Mouse (Mus musculus) lung, postnatal 0 days (tissue): ENCODE measurements around the gene Nemf. TPM values are rescaled to one million over a fixed set of nuclear protein-coding genes. Genes with fewer than 3 reads are reported as not detected.
"Not testable (repeated sequence)": the region's sequence is repeated elsewhere in the genome, so short reads cannot be mapped to it uniquely, and the experiment has no call there.

ENCODE experiments used
- ATAC-seq: fragments of 200-750 bp; cut with Nextera tagmentation; 2 replicates; pipeline ENCODE4 v1.8.0; 2017; ENCODE audit warnings: moderate library complexity
- DNase-seq: peaks from one replicate; pipeline ENCODE4 v3.0.0-alpha.2; 2016; ENCODE audit warnings: low spot score
- H3K27ac ChIP-seq: fragments of 300-500 bp; sonication (generic); 2 replicates; pipeline ENCODE4 v1.5.1; 2014; ENCODE audit warnings: antibody characterized with exemption, mild to moderate bottlenecking, low read length, mixed read lengths
- H3K27me3 ChIP-seq: fragments of 300-500 bp; sonication (generic); replicated peaks from 2 replicates; pipeline ENCODE4 v1.6.1; 2014; ENCODE audit warnings: low read length, mixed read lengths; ENCODE audit not compliant: insufficient read depth
- H3K36me3 ChIP-seq: fragments of 300-500 bp; sonication (generic); 2 replicates; pipeline ENCODE4 v1.6.1; 2014; ENCODE audit warnings: low read length, mixed read lengths; ENCODE audit not compliant: insufficient read depth
- H3K4me1 ChIP-seq: fragments of 300-500 bp; sonication (generic); 2 replicates; pipeline ENCODE4 v1.6.1; 2014; ENCODE audit warnings: antibody characterized with exemption, low read depth, low read length, mixed read lengths; ENCODE audit not compliant: insufficient read depth
- H3K4me2 ChIP-seq: fragments of 300-500 bp; sonication (generic); replicated peaks from 2 replicates; pipeline ENCODE4 v1.6.1; 2014; ENCODE audit warnings: low read depth, mild to moderate bottlenecking, low read length, moderate library complexity, mixed read lengths
- H3K4me3 ChIP-seq: fragments of 300-500 bp; sonication (generic); 2 replicates; pipeline ENCODE4 v1.5.1; 2014; ENCODE audit warnings: low read depth, low read length
- H3K9ac ChIP-seq: fragments of 300-500 bp; sonication (generic); replicated peaks from 2 replicates; pipeline ENCODE4 v1.6.1; 2014; ENCODE audit warnings: low read depth, mild to moderate bottlenecking
- H3K9me3 ChIP-seq: fragments of 300-500 bp; sonication (generic); 2 replicates; pipeline ENCODE4 v1.6.1; 2016; ENCODE audit warnings: low read length, mixed read lengths
- CTCF ChIP-seq: IDR thresholded peaks from 2 replicates; pipeline ENCODE4 v1.5.1; 2016; ENCODE audit warnings: antibody characterized with exemption, mild to moderate bottlenecking
- EP300 ChIP-seq: IDR thresholded peaks from 2 replicates; pipeline ENCODE4 v1.6.1; 2016; ENCODE audit warnings: antibody characterized with exemption, mild to moderate bottlenecking, control low read depth
- WGBS: fragments of 180-500 bp; shearing (Covaris S2); extraction: QIAGEN DNeasy Blood & Tissue Kit; methylation state at CpG from one replicate; pipeline ENCODE4 v1.1.7; 2014; 5-methylcytosine and 5-hydroxymethylcytosine counted together
- polyA plus RNA-seq: library from polyadenylated mRNA; unstranded; fragments of >200 nt; fragmentation: Nextera tagmentation; extraction: Ambion mirVana; gene quantifications from 2 replicates; pipeline ENCODE4 v1.2.1, GENCODE M21; 2015

The Nemf gene
- polyA plus RNA-seq, 1 experiment from 2014 or later, result 65.5 TPM

DNA sequence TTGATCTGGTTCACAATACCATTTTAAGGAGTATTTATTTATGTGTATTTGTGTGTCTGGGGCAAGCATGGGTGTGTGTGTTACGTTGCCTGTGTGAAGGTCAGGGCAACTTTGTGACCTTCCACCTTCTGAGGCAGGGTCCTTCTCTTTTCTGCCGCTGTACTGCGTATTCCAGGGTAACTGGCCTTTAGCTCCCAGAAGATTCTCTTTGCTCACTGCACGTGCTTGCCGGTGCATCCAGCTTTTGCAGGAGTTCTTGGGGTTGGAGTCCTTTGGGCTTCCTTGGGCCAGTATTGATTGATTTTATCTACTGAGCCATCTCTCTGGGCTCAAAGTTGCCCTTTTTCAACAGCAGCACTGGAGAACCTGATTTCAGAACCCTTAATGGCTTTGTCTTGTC, 27.6 kb upstream of the Nemf start:
- 77% methylated on average over 5 of the region's 5 CpGs for WGBS
- no peak overlapping the region for H3K4me2 ChIP-seq
- H3K36me3 ChIP-seq, result no peaks in the 10 kb centered on the region
- no peak overlapping the region for H3K9ac ChIP-seq
- no peak for DNase-seq
- H3K27ac ChIP-seq, result no peak overlapping the region
- H3K27me3 ChIP-seq, result no peaks in the 10 kb centered on the region
- no peaks in the 10 kb centered on the region for H3K4me1 ChIP-seq
- ATAC-seq, result no peak
- TF ChIP-seq EP300 (no peak), CTCF (no peak)
- no peak overlapping the region for H3K4me3 ChIP-seq
- H3K9me3 ChIP-seq, result no peaks in the 10 kb centered on the region

DNA sequence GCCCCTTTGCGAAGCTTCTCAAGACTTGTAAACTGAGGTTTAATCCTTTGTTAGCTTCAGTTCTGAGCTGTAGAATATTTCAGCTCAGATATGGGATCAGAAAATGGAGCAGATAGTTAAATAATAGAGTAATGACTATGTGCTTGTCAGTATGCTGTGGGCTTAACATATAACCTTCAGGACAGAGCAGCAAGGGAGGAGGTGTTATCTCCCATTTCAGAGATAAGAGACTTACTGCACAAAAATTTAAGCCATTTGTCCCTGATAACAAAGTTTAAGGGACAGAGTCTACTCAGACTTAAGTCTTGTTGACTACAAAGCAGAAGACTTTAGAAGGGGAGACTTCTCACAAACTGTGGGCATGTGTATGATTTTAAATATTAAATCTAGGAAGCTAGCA, 25.9 kb upstream of the Nemf start:
- Histone ChIP-seq H3K36me3 (no peaks in the 10 kb centered on the region), H3K9ac (no peak overlapping the region), H3K27me3 (no peaks in the 10 kb centered on the region), H3K4me1 (0 out of 2 replicates have a peak, but pooled peaks cover 2% of the 10 kb centered on the region), H3K27ac (no peak overlapping the region), H3K4me3 (no peak overlapping the region), H3K4me2 (no peak overlapping the region), H3K9me3 (no peaks in the 10 kb centered on the region)
- ATAC-seq (no peak), DNase-seq (no peak)
- WGBS, result 88% methylated on average over 1 of the region's 1 CpGs
- no peak for TF ChIP-seq EP300
- no peak for TF ChIP-seq CTCF

DNA sequence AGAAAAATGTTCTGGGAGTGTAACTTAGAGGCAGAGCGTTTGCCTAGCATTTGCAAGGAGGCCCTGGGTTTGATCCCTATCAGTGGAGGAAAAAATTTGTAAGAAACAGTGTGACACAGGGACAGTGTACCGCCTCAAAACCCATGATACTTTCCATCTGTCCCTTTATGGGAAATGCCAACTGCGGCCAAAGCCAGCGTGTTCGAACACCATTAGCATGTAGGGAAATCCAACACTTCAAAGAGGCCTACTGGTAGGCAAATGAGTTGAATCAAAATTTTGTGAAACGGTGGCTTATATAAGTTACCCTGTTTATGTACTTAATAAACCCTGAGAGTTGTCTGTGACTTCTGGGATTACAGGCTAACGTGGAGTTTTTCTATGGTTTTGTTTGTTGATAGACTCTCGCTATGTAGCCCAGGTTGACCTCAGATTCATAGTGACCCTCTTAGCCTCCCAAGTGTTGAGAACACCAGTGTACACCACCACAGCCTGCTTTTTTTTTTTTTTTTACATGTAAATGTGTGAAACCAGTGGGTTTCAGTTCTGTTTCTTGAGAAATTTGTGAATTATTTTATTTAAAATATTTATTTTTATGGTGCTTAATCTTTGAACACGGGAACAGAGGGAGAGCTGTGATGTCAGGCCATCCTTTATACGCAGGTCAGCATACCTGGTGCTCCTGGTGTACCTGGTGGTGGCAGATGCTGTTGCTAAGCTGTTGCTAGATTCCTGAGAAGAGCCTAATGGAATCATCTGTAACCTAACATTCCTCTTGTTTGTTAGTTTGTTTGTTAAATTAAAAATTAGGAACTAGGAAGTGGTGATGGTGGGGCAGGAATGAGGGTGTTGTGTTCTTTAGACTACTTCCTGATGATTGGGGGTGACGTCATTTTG, 21.8 kb upstream of the Nemf start:
- TF ChIP-seq EP300 (no peak), CTCF (no peak)
- Histone ChIP-seq H3K4me1 (peaks cover 2% of the 10 kb centered on the region; the same call in 1 of the 2 replicates), H3K27ac (no peak overlapping the region), H3K9ac (no peak overlapping the region), H3K4me3 (no peak overlapping the region), H3K9me3 (no peaks in the 10 kb centered on the region), H3K27me3 (no peaks in the 10 kb centered on the region), H3K4me2 (no peak overlapping the region), H3K36me3 (no peaks in the 10 kb centered on the region)
- ATAC-seq (no peak), DNase-seq (no peak)
- WGBS, result 82% methylated on average over 11 of the region's 11 CpGs

DNA sequence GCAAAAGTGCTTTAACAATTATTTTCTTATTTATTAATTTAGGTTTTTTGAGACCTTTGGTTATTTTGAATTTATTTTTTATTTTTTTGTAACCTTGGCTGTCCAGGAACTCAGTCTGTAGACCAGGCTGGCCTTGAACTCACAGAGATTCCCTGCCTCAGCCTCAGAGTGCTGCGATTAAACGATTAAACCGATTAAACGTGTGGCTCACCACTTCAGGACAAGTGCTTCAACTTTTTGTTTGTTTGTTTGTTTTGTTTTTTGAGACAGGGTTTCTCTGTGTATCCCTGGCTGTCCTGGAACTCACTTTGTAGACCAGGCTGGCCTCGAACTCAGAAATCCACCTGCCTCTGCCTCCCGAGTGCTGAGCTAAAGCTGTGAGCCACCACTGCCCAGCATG, 20.7 kb upstream of the Nemf start:
- 87% methylated on average over 6 of the region's 6 CpGs for WGBS
- not testable (repeated sequence) for H3K4me2 ChIP-seq, H3K9ac ChIP-seq

DNA sequence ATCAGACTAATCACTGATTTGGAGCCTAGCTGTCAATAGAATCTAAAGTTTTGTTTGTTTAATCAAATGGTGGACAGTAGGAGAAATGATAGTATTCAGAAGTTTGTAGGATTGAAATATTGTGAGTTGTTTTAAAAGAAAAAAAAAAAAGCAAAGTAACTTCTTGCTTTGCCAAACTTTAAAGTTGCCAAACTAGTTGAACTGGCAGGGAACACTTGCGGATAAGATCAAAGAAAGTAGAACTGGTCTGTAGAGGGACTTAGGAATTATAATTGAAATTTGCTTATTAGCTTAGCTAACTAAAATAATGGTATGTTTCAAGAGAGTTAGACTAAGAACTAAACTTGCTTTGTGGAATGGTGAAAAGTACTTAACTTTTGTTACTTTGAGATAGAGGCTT, 20.2 kb upstream of the Nemf start:
- Histone ChIP-seq H3K9me3 (no peaks in the 10 kb centered on the region), H3K4me2 (no peak overlapping the region), H3K27me3 (no peaks in the 10 kb centered on the region), H3K36me3 (no peaks in the 10 kb centered on the region), H3K27ac (no peak overlapping the region), H3K4me3 (no peak overlapping the region), H3K9ac (no peak overlapping the region), H3K4me1 (peaks cover 2% of the 10 kb centered on the region; the same call in 1 of the 2 replicates)
- ATAC-seq (no peak), DNase-seq (peak; percentile 57)
- TF ChIP-seq CTCF, result no peak
- no peak for TF ChIP-seq EP300
- WGBS, result 54% methylated on average over 1 of the region's 1 CpGs

More for the DNA sequence above, 20.7 kb upstream of the Nemf start:
- H3K9me3 ChIP-seq, H3K4me1 ChIP-seq, H3K27ac ChIP-seq, DNase-seq, H3K27me3 ChIP-seq, H3K4me3 ChIP-seq, ATAC-seq, H3K36me3 ChIP-seq: not testable (repeated sequence)

DNA sequence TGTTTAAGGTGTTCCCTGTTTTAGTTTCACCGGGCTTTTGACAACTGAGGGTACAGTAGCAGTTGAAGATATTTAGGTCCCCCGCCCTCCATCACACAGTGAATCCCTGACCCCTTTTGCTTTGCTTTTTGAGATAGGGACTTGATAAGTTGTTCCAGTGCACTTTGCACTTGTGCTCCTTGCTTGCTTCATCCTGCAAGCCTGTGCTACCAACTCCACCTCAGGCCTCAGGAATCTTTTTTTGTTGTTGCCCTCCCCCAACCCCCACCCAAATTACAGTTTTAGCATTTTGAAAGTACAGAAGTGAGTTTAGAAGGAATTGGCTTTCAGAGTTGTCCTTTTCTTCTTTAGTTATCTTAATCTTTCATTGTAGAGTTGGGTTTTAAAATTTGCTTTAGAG, 19.2 kb upstream of the Nemf start:
- H3K9me3 ChIP-seq, result no peaks in the 10 kb centered on the region
- no peaks in the 10 kb centered on the region for H3K27me3 ChIP-seq
- peak overlapping the region; percentile 27 for H3K4me2 ChIP-seq
- no peaks in the 10 kb centered on the region for H3K36me3 ChIP-seq
- no peak for ATAC-seq
- 61% methylated on average over 2 of the region's 2 CpGs for WGBS
- 0 out of 2 replicates have a peak overlapping the region, but pooled peaks have one; percentile 32 for H3K27ac ChIP-seq
- TF ChIP-seq CTCF, result no peak
- no peak for TF ChIP-seq EP300
- H3K4me3 ChIP-seq, result peak overlapping the region; percentile 17
- H3K4me1 ChIP-seq, result peaks cover 2% of the 10 kb centered on the region; the same call in 1 of the 2 replicates
- no peak for DNase-seq
- H3K9ac ChIP-seq, result no peak overlapping the region
